Mouse (Mus musculus): ENCODE results near the gene Auts2. TPM values are rescaled to one million over a fixed set of nuclear protein-coding genes. Genes with fewer than 3 reads are reported as not detected.
A peak's percentile ranks its signal among the peaks of the same experiment; 100 is the strongest.

Gene Auts2
- total and polyA plus RNA-seq, 2 experiments from 2014 or later, result 35.2 to 57.5 TPM

GRCm38 (mm10) chr5:131645341-131646191, 897.6 kb downstream of the Auts2 start:
- Histone ChIP-seq H3K9ac (replicated peaks; ENCODE audit: low read length, poor library complexity, severe bottlenecking) (no peak overlapping the region), H3K27ac (ENCODE audit: low read depth, low read length) (no peak overlapping the region), H3K4me2 (ENCODE audit: low read depth, low read length, poor library complexity, severe bottlenecking) (no peak overlapping the region), H3K36me3 (ENCODE audit: insufficient read depth, low read length) (no peaks in the 10 kb centered on the region), H3K27me3 (ENCODE audit: insufficient read depth, low read length) (no peaks in the 10 kb centered on the region), H3K9me3 (ENCODE audit: low read length) (no peaks in the 10 kb centered on the region), H3K4me3 (ENCODE audit: low read depth, low read length) (no peak overlapping the region), H3K4me1 (ENCODE audit: insufficient read depth, low read length) (peaks cover 9% of the 10 kb centered on the region)
- DNase-seq (ENCODE audit: low spot score), result peak; percentile 88
- 25% methylated on average over 18 of the region's 18 CpGs for WGBS
- no peak for TF ChIP-seq CTCF (IDR thresholded peaks at IDR 0.05)
- ATAC-seq (ENCODE audit: low FRiP score), result no peak

- DNase-seq (ENCODE audit: low spot score) (no peak), ATAC-seq (ENCODE audit: low FRiP score) (no peak)
- Histone ChIP-seq H3K36me3 (ENCODE audit: insufficient read depth, low read length) (no peaks in the 10 kb centered on the region), H3K4me1 (ENCODE audit: insufficient read depth, low read length) (peaks cover 9% of the 10 kb centered on the region), H3K9me3 (ENCODE audit: low read length) (no peaks in the 10 kb centered on the region), H3K27me3 (ENCODE audit: insufficient read depth, low read length) (no peaks in the 10 kb centered on the region), H3K4me2 (ENCODE audit: low read depth, low read length, poor library complexity, severe bottlenecking) (no peak overlapping the region), H3K27ac (ENCODE audit: low read depth, low read length) (no peak overlapping the region), H3K9ac (replicated peaks; ENCODE audit: low read length, poor library complexity, severe bottlenecking) (no peak overlapping the region), H3K4me3 (ENCODE audit: low read depth, low read length) (no peak overlapping the region)
- WGBS, result 64% methylated on average over 6 of the region's 6 CpGs
- no peak for TF ChIP-seq CTCF (IDR thresholded peaks at IDR 0.05)
Observed at GRCm38 (mm10) chr5:131644331-131644730, 898.8 kb downstream of the Auts2 start.

- no peak overlapping the region for H3K4me3 ChIP-seq (ENCODE audit: low read depth, low read length)
- no peaks in the 10 kb centered on the region for H3K27me3 ChIP-seq (ENCODE audit: insufficient read depth, low read length)
- H3K36me3 ChIP-seq (ENCODE audit: insufficient read depth, low read length), result no peaks in the 10 kb centered on the region
- H3K4me1 ChIP-seq (ENCODE audit: insufficient read depth, low read length), result peaks cover 9% of the 10 kb centered on the region
- no peak overlapping the region for H3K9ac ChIP-seq (replicated peaks; ENCODE audit: low read length, poor library complexity, severe bottlenecking)
- no peak overlapping the region for H3K4me2 ChIP-seq (ENCODE audit: low read depth, low read length, poor library complexity, severe bottlenecking)
- ATAC-seq (ENCODE audit: low FRiP score), result peak; percentile 77
- peak; percentile 88 for DNase-seq (ENCODE audit: low spot score)
- H3K9me3 ChIP-seq (ENCODE audit: low read length), result no peaks in the 10 kb centered on the region
- H3K27ac ChIP-seq (ENCODE audit: low read depth, low read length), result peak overlapping the region; percentile 26; the same call in 1 of the 2 replicates
- TF ChIP-seq CTCF (IDR thresholded peaks at IDR 0.05), result no peak
- WGBS, result 29% methylated on average over 23 of the region's 23 CpGs
Observed at GRCm38 (mm10) chr5:131643176-131644174, 899.7 kb downstream of the Auts2 start.

- H3K27ac ChIP-seq (ENCODE audit: low read depth, low read length), result no peak overlapping the region
- H3K4me2 ChIP-seq (ENCODE audit: low read depth, low read length, poor library complexity, severe bottlenecking), result no peak overlapping the region
- DNase-seq (ENCODE audit: low spot score), result no peak
- TF ChIP-seq CTCF (IDR thresholded peaks at IDR 0.05), result no peak
- no peak overlapping the region for H3K9ac ChIP-seq (replicated peaks; ENCODE audit: low read length, poor library complexity, severe bottlenecking)
- H3K4me3 ChIP-seq (ENCODE audit: low read depth, low read length), result no peak overlapping the region
- peak; percentile 67 for ATAC-seq (ENCODE audit: low FRiP score)
- H3K9me3 ChIP-seq (ENCODE audit: low read length), result no peaks in the 10 kb centered on the region
- H3K27me3 ChIP-seq (ENCODE audit: insufficient read depth, low read length), result no peaks in the 10 kb centered on the region
- peaks cover 9% of the 10 kb centered on the region for H3K4me1 ChIP-seq (ENCODE audit: insufficient read depth, low read length)
- H3K36me3 ChIP-seq (ENCODE audit: insufficient read depth, low read length), result no peaks in the 10 kb centered on the region
- WGBS, result 39% methylated on average over 2 of the region's 2 CpGs
Observed at GRCm38 (mm10) chr5:131642752-131643151, 900.4 kb downstream of the Auts2 start.

- H3K4me2 ChIP-seq (ENCODE audit: low read depth, low read length, poor library complexity, severe bottlenecking), result no peak overlapping the region
- no peaks in the 10 kb centered on the region for H3K27me3 ChIP-seq (ENCODE audit: insufficient read depth, low read length)
- no peak overlapping the region for H3K9ac ChIP-seq (replicated peaks; ENCODE audit: low read length, poor library complexity, severe bottlenecking)
- H3K4me3 ChIP-seq (ENCODE audit: low read depth, low read length), result no peak overlapping the region
- H3K4me1 ChIP-seq (ENCODE audit: insufficient read depth, low read length), result peaks cover 4% of the 10 kb centered on the region; the same call in 1 of the 2 replicates
- DNase-seq (ENCODE audit: low spot score) (no peak), ATAC-seq (ENCODE audit: low FRiP score) (no peak)
- no peak overlapping the region for H3K27ac ChIP-seq (ENCODE audit: low read depth, low read length)
- no peaks in the 10 kb centered on the region for H3K36me3 ChIP-seq (ENCODE audit: insufficient read depth, low read length)
- 89% methylated on average over 5 of the region's 5 CpGs for WGBS
- no peak for TF ChIP-seq CTCF (IDR thresholded peaks at IDR 0.05)
- H3K9me3 ChIP-seq (ENCODE audit: low read length), result no peaks in the 10 kb centered on the region
Observed at GRCm38 (mm10) chr5:131636431-131636830, 906.7 kb downstream of the Auts2 start.

Measured in midbrain, postnatal 0 days (tissue).